Mouse (Mus musculus) naive thymus-derived CD4-positive, alpha-beta T cell, adult 2 months (primary cell): ENCODE data around the gene Ptms.
"Not testable (repeated sequence)": the region's sequence is repeated elsewhere in the genome, so short reads cannot be mapped to it uniquely, and the experiment has no call there.

Source experiments
- DNase-seq: peaks from one replicate; pipeline ENCODE4 v3.0.0-alpha.2; 2011; ENCODE audit warnings: low read depth

Ptms gene

DNA sequence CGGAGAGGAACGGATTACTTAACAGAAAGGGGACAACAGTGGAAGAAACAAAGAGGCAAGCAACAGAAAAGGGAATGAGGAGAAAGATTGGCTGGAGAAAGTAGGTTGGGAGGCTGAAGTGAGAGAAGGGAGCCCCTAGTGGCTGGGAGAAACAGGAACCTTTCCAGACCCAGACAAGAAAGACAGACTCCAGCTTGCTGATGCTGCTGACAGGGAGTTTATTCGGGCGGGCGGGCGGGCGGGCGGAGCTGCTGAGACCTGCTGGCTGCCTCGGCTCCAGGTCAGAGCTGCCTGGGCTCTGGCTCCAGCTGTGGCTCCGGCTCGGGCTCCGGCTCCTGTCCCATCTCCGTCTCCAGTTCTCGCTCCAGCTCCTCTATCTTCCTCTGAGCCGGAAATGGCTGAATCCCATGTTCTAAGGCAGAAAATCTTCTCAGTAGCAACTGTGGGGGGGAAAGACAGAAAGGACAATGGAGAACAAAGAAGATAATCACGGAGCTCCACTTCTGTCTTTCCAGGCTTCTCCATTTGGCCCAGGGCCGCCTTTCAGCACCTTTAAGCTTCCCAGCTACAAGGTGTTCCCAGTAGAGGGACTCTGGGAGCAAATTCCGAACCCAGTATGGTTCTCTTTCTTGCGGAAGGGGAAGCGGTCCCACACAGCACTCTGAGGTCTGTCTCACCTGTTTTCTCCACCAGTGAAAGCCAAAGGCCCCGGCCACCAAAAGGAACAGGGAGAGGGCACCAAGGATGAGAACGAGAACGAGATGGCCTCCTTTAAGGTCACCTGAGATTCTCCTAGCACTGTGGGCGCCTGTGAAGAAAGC is 15.5 kb downstream of the Ptms start:
- DNase-seq, result no peak

DNA sequence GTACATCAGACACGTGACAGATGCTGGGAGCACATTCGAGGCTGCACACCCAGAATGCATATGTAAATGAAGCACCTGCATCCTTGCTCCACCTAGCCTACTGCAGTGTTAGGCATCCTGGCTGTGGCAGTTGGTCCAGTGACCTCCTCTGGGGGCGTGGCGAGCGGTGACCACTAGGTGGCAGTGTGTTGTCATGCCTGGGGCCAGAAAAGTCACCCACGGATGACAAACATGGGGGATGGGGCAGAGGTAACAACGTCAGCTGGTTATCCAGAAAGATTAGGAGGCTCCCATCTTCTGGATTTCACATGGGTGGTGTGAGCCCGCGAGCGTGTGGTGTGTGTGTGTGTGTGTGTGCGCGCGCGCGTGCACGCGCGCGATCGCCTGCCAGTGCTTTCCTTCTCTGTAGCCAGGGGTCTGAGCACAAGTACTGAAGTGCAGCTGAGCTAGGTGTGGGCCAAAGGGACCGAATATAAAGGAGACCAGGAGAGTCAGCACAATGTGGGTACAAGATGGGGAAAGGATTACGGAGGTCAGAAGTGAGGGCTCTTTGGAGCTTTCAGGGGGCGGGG is 16.2 kb downstream of the Ptms start:
- peak; percentile 95 for DNase-seq

- DNase-seq, result no peak
Observed at GRCm38 (mm10) chr6:124901851-124902250, 18.1 kb downstream of the Ptms start.

DNA sequence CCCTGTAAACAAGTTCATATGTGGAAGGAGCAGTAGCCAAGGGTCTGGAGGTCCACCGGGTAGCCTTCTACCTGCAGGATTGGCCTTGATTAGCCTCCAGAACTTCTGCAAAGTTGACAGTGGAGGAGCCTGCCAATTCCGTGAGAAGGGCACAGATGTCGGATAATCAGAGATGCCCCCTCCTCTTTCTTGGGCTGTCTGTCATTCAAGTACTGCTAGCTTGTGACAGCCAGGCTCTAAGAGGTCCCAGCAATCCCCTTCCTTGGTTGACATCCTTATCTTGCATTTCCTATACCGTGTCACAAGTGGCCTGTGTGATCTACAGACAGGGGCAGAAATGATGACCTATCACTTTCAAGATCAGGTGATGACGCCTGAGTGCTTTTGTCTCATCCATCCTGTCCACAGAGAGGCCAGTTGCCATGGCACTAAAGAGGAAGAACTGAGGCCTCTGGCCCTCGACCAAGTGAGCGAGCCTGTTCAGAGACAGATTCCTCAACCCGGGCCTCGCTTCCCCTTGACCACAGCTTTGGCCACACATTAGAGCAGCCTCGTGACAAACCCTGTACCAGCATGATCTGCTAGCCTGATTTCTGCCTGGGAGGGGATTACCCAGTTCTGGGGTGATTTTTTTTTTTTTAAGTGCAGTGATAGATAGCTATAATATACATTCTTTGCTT is 19.0 kb downstream of the Ptms start:
- peak; percentile 69 for DNase-seq

GRCm38 (mm10) chr6:124900056-124900800 is 19.7 kb downstream of the Ptms start:
- DNase-seq, result peak; percentile 76

DNA sequence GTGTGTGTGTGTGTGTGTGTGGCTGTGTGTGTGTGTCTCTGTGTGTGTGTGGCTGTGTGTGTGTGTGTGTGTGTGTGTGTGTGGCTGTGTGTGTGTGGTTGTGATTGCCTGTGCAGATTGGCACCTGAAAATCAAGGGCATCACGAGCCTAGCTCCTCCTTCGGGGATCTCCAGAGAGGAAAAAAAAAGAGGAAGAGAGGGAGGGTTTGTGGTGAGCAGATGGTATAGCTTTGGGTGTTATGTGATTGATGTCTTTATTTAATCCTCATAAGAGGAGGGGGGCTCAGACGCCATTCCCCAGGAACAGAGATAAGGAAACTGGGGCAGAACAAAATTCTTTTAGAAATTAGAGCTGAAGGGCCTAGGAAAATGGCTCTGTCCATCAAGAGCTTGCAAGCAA is 21.5 kb downstream of the Ptms start:
- DNase-seq, result peak; percentile 73

GRCm38 (mm10) chr6:124894113-124894512 is 25.8 kb downstream of the Ptms start:
- DNase-seq, result not testable (repeated sequence)

DNA sequence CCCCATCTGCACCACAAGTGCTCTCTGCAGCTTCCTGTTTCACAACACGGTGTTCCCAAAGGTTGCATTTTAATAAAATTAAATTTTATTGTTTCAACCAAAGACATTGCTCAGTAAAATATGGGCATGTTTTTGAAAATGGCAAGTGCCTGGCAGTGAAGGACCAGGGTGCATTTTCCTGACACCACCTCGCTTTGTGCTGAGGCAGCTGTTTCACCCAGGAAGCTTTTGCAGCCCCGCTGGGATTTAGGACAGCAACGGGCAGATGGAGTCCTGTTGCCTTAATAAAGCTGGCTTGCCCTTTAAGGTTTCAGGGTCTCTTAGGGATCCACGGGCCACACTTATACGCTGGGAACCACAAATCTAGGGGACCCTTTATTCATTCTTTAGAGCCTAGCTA is 28.9 kb downstream of the Ptms start:
- DNase-seq, result no peak

- no peak for DNase-seq
Observed at GRCm38 (mm10) chr6:124888555-124889125, 31.3 kb downstream of the Ptms start.

DNA sequence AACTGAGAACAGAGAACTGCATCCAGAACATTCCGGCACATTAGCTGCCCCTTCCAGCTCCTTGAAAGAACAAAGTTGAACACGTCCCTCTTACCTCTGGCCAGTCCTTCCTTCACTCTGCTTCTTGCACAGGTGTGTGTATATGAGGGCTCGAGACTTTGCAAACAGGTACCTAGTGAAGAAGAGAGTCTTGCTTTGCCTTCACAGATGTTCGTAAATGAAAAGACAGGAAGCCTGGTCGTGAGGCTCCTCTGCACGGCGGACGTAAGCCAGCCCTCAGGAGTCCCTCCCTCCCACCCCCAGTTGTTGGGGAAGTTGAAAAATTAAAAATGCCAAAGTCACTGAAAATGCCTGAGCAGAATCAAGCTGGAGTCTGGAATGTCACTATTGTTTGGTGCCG is 31.9 kb downstream of the Ptms start, which contains the start of gene Cd4:
TSS of gene Cd4 (minus strand) at position 236 of the 400 bp plus-strand sequence.
- DNase-seq, result peak; percentile 69

GRCm38 (mm10) chr6:124885956-124886381 is 33.9 kb downstream of the Ptms start:
- DNase-seq, result peak; percentile 64

- DNase-seq, result peak; percentile 91
Observed at GRCm38 (mm10) chr6:124884714-124885500, 35.0 kb downstream of the Ptms start.

DNA sequence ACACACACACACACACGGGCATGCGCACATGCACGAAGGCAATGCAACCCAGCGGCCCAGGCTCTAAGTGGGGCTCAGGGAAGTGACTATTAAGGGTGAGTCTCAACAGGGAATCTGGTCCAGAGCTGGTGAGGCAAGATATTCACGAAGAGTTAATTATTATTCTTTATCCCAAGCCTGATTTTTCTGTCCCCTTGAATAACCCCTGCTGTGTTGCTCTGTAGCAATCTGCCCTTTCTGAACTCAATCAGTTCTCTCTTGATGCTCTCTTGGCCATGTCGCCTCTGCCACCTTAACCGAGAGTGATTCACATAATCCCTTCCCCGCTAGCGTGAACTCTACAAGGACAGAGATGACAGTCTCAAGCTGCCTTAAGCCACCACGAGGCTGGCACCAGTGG is 36.6 kb downstream of the Ptms start:
- DNase-seq, result no peak

- DNase-seq, result no peak
Observed at GRCm38 (mm10) chr6:124881821-124882220, 38.1 kb downstream of the Ptms start.

GRCm38 (mm10) chr6:124879390-124879789 is 40.5 kb downstream of the Ptms start:
- DNase-seq, result no peak

GRCm38 (mm10) chr6:124874348-124874747 is 45.6 kb downstream of the Ptms start:
- no peak for DNase-seq

DNA sequence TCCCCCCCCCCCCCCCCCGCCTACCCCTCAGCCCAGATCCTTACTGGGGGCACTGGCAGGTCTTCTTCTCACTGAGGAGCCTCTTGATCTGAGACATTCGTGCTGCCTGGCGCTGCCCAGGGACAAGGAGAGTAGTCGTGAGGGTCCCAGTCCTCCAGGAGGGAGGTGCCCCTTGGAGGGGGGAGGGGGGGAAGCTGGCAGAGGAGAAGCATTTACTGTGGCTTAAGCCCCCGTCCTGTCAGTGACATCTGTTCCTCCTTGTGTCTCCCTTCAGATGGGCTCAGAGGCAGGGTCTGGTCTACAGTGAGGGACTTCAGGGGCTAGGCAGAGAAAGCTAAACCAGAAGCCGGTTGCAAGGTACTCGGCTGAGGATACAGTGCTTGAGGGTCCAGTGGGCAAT is 53.3 kb downstream of the Ptms start:
- no peak for DNase-seq

DNA sequence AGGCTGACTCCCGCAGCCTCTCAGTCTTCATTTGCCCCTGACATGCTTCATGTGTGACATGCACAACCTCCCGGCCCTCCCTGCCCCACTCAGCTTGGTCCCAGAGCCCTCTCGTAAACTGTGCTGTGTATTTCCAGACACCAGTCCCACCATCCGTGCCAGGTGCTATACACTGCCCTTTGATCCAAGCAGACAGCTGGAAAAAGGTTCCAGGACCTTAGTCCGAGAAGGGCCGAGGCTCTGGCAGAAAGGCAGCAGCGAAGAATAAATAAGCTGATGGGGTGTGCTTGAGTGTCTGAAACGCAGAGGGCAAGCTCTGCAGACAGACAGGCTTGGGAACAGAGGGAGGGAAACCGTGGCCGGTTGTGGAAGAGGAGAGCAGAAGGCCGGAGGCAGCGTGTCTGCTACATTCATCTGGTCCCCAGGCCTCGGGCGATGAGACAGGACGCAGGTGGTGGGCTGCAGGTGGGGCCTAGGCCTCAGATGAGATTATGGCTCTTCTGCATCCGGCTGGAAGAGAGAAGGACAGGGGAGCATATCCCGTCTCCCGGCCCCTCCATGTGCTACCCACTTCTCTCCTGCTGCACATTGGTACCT is 54.0 kb downstream of the Ptms start:
- DNase-seq, result no peak
